Mouse (Mus musculus) urinary bladder, postnatal 25 days (tissue): Measurements from ENCODE around the gene Tmem132b.

Experiments
- DNase-seq: peaks from one replicate; pipeline ENCODE4 v3.0.0; 2022; ENCODE audit warnings: low spot score

Gene Tmem132b

GRCm38 (mm10) chr5:125578661-125579060, 47.1 kb downstream of the Tmem132b start:
- DNase-seq: no peak

GRCm38 (mm10) chr5:125579153-125579552, 47.6 kb downstream of the Tmem132b start:
- no peak for DNase-seq

- no peak for DNase-seq
Measured at GRCm38 (mm10) chr5:125583298-125583697, 51.7 kb downstream of the Tmem132b start.

- DNase-seq: peak; percentile 9
Measured at GRCm38 (mm10) chr5:125583836-125584235, 52.3 kb downstream of the Tmem132b start.

- DNase-seq: no peak
Measured at GRCm38 (mm10) chr5:125585211-125585610, 53.6 kb downstream of the Tmem132b start.

GRCm38 (mm10) chr5:125588203-125588602, 56.6 kb downstream of the Tmem132b start:
- no peak for DNase-seq

GRCm38 (mm10) chr5:125588876-125589667, 57.5 kb downstream of the Tmem132b start:
- no peak for DNase-seq

GRCm38 (mm10) chr5:125598056-125598455, 66.5 kb downstream of the Tmem132b start:
- DNase-seq: no peak

- no peak for DNase-seq
Measured at GRCm38 (mm10) chr5:125607146-125607545, 75.6 kb downstream of the Tmem132b start.

- DNase-seq: no peak
Measured at GRCm38 (mm10) chr5:125609968-125610367, 78.4 kb downstream of the Tmem132b start.

GRCm38 (mm10) chr5:125612460-125612859, 80.9 kb downstream of the Tmem132b start:
- DNase-seq: no peak

- no peak for DNase-seq
Measured at GRCm38 (mm10) chr5:125613136-125613535, 81.6 kb downstream of the Tmem132b start.

- DNase-seq: no peak
Measured at GRCm38 (mm10) chr5:125614348-125614747, 82.8 kb downstream of the Tmem132b start.

GRCm38 (mm10) chr5:125617050-125617449, 85.5 kb downstream of the Tmem132b start:
- no peak for DNase-seq

GRCm38 (mm10) chr5:125627816-125628348, 96.3 kb downstream of the Tmem132b start:
- no peak for DNase-seq

- DNase-seq: no peak
Measured at GRCm38 (mm10) chr5:125634666-125635065, 103.1 kb downstream of the Tmem132b start.

GRCm38 (mm10) chr5:125640966-125641365, 109.4 kb downstream of the Tmem132b start:
- DNase-seq: no peak

GRCm38 (mm10) chr5:125641531-125642147, 110.1 kb downstream of the Tmem132b start:
- no peak for DNase-seq

- DNase-seq: no peak
Measured at GRCm38 (mm10) chr5:125648236-125648635, 116.7 kb downstream of the Tmem132b start.

- no peak for DNase-seq
Measured at GRCm38 (mm10) chr5:125649982-125650381, 118.4 kb downstream of the Tmem132b start.

GRCm38 (mm10) chr5:125658101-125658500, 126.5 kb downstream of the Tmem132b start:
- no peak for DNase-seq

- no peak for DNase-seq
Measured at GRCm38 (mm10) chr5:125658959-125659749, 127.6 kb downstream of the Tmem132b start.
